Mouse (Mus musculus) stomach, embryonic 15.5 days (tissue): ENCODE measurements around the gene Zfp853. TPM values are rescaled to one million over a fixed set of nuclear protein-coding genes. Genes with fewer than 3 reads are reported as not detected.
A peak's percentile ranks its signal among the peaks of the same experiment; 100 is the strongest.

Experiments
- ATAC-seq: fragments of 200-750 bp; cut with Nextera tagmentation; 2 replicates; pipeline ENCODE4 v1.8.0; 2017; ENCODE audit warnings: low read depth, moderate number of reproducible peaks, moderate TSS enrichment; ENCODE audit not compliant: insufficient read depth, low FRiP score
- H3K27ac ChIP-seq: fragments of 300-500 bp; sonication (generic); 2 replicates; pipeline ENCODE4 v1.5.1; 2015; ENCODE audit warnings: mild to moderate bottlenecking, inconsistent platforms
- H3K27me3 ChIP-seq: fragments of 300-500 bp; sonication (generic); replicated peaks from 2 replicates; pipeline ENCODE4 v1.6.1; 2015; ENCODE audit warnings: inconsistent platforms
- H3K36me3 ChIP-seq: fragments of 300-500 bp; sonication (generic); 2 replicates; pipeline ENCODE4 v1.6.1; 2015; ENCODE audit warnings: inconsistent platforms
- H3K4me1 ChIP-seq: fragments of 300-500 bp; sonication (generic); 2 replicates; pipeline ENCODE4 v1.6.1; 2015; ENCODE audit warnings: inconsistent platforms
- H3K4me2 ChIP-seq: fragments of 300-500 bp; sonication (generic); 2 replicates; pipeline ENCODE4 v1.6.1; 2015; ENCODE audit warnings: mild to moderate bottlenecking, inconsistent platforms
- H3K4me3 ChIP-seq: fragments of 300-500 bp; sonication (generic); replicated peaks from 2 replicates; pipeline ENCODE4 v1.5.1; 2015; ENCODE audit warnings: inconsistent platforms
- H3K9ac ChIP-seq: fragments of 300-500 bp; sonication (generic); 2 replicates; pipeline ENCODE4 v1.6.1; 2015; ENCODE audit warnings: inconsistent platforms
- H3K9me3 ChIP-seq: fragments of 300-500 bp; sonication (generic); 2 replicates; pipeline ENCODE4 v1.6.1; 2016; ENCODE audit warnings: inconsistent platforms
- WGBS: fragments of 180-500 bp; shearing (Covaris S2); methylation state at CpG from one replicate; pipeline ENCODE4 v1.1.7; 2015; 5-methylcytosine and 5-hydroxymethylcytosine counted together
- polyA plus RNA-seq: library from polyadenylated mRNA; unstranded; fragments of >200 nt; fragmentation: Nextera tagmentation; extraction: Ambion mirVana; gene quantifications from 2 replicates; pipeline ENCODE4 v1.2.1, GENCODE M21; 2015

Zfp853 gene
- polyA plus RNA-seq, 1 experiment from 2014 or later, result 0.09 TPM

DNA sequence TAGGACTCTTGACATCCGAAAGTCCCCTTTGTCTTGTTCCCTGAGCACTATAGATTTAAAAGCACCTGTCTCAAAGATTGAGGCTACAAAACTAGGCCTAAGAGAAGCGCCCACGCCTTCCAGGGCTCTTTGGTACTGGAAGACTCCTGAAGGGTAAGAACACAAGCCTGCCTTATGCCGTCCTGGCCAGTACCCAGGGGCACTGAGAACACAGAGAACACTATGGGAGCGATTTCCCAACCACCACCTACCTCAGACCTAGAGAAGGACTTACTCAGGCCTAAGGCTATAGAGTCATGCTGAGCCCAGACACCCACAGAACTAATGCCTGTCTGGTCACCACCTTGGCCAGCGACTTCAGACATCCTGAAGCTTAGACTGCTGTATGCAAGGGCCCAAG, 26.6 kb downstream of the Zfp853 start:
- 77% methylated on average over 6 of the region's 6 CpGs for WGBS
- peaks cover 10% of the 10 kb centered on the region; the same call in 1 of the 2 replicates for H3K36me3 ChIP-seq
- H3K9ac ChIP-seq, result no peak overlapping the region
- no peak for ATAC-seq
- H3K4me2 ChIP-seq, result no peak overlapping the region
- H3K27me3 ChIP-seq, result no peaks in the 10 kb centered on the region
- H3K4me1 ChIP-seq, result peaks cover 14% of the 10 kb centered on the region
- no peak overlapping the region for H3K27ac ChIP-seq
- H3K9me3 ChIP-seq, result no peaks in the 10 kb centered on the region
- H3K4me3 ChIP-seq, result no peak overlapping the region

DNA sequence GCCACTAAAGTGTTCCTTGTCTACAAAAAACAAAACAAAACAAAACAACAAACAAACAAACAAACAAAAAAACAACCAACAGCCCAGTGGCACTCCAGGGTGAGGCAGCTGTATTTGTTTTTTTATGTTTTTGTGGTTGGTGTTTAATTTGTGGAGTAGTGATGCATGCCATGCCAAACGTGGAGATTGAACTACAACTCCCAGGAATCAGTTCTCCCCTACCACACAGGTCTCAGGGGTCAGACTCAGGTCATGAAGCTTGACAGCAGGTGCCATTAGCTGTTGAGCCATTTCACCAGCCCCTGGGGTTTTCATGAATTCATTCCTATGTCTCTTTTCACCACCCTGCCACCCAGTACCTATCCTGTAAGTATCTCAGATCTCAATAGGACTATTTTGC, 28.0 kb downstream of the Zfp853 start:
- peaks cover 10% of the 10 kb centered on the region for H3K4me1 ChIP-seq
- no peak overlapping the region for H3K4me3 ChIP-seq
- H3K27ac ChIP-seq, result no peak overlapping the region
- no peak for ATAC-seq
- WGBS, result 46% methylated on average over 1 of the region's 1 CpGs
- no peaks in the 10 kb centered on the region for H3K9me3 ChIP-seq
- no peaks in the 10 kb centered on the region for H3K27me3 ChIP-seq
- peaks cover 17% of the 10 kb centered on the region; the same call in 1 of the 2 replicates for H3K36me3 ChIP-seq
- H3K4me2 ChIP-seq, result no peak overlapping the region
- no peak overlapping the region for H3K9ac ChIP-seq

DNA sequence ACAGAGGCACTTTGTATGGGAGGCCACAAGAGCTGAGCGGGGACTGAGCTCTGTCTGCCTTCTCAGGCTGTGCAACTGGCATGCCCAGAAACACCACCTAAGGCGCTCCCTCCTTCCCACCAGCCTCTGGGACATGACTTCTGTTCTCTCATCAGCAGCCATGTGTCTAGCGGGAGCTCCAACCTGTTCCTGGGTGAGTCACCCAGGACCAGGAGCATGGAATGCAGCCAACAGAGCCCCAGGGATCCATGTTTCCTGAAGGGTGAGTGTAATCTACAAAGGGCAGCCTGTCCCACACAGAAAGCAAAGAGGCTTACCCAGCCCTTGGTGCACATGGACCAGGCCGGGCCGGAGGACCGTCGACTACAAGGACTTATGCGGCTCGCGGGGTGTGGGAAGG, 28.7 kb downstream of the Zfp853 start:
- no peak for ATAC-seq
- H3K9ac ChIP-seq, result no peak overlapping the region
- no peaks in the 10 kb centered on the region for H3K27me3 ChIP-seq
- H3K27ac ChIP-seq, result no peak overlapping the region
- peaks cover 6% of the 10 kb centered on the region; the same call in 1 of the 2 replicates for H3K4me1 ChIP-seq
- peaks cover 17% of the 10 kb centered on the region; the same call in 1 of the 2 replicates for H3K36me3 ChIP-seq
- 90% methylated on average over 10 of the region's 10 CpGs for WGBS
- no peak overlapping the region for H3K4me3 ChIP-seq
- H3K9me3 ChIP-seq, result no peaks in the 10 kb centered on the region
- no peak overlapping the region for H3K4me2 ChIP-seq

DNA sequence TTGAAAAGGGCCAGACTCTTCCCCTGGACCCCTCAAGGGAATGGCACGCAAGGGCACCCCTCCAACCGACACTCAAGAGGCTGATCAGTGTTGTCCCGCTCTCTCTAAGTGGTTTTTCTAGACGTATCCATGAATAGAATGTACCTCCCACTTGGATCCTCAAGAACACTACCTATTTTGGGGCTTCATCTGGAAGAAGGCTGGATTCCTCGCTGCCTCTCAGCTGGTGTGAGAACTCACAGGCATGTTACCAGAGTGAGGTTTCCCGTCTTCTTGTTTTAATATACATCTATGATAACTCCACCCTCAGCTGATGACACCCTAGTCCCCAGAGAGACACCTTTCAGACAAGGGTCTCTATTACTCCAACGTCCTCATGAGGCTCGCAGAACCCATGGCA, 31.8 kb downstream of the Zfp853 start:
- no peak for ATAC-seq
- Histone ChIP-seq H3K27me3 (peaks cover 11% of the 10 kb centered on the region; the same call in 1 of the 2 replicates), H3K4me2 (no peak overlapping the region), H3K27ac (no peak overlapping the region), H3K36me3 (peaks cover 17% of the 10 kb centered on the region; the same call in 1 of the 2 replicates), H3K4me3 (no peak overlapping the region), H3K4me1 (no peaks in the 10 kb centered on the region), H3K9ac (no peak overlapping the region), H3K9me3 (no peaks in the 10 kb centered on the region)
- WGBS, result 95% methylated on average over 8 of the region's 8 CpGs

DNA sequence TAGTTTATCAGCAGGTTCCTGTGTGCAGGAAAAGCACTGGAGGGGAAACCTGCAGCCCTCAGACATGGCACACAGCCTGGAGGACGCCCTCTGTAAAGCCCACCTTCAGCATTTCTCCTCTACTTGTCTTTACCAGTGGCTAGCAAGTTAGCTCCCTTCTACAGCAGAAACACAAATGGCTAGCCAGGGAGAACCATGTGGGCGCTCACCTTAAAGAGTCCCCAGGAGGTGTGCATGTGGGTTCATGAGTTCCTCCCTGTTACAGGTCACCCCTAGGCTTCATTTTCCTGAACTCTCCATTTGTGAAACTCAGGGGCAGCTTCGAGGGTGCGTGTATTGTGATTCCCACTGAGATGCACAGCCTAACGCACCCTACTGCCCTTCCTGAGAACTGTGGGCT, 37.6 kb downstream of the Zfp853 start:
- no peak overlapping the region for H3K4me2 ChIP-seq
- no peak overlapping the region for H3K27ac ChIP-seq
- H3K27me3 ChIP-seq, result peaks cover 62% of the 10 kb centered on the region
- peaks cover 18% of the 10 kb centered on the region; the same call in 1 of the 2 replicates for H3K36me3 ChIP-seq
- no peak overlapping the region for H3K4me3 ChIP-seq
- peaks cover 14% of the 10 kb centered on the region for H3K4me1 ChIP-seq
- no peaks in the 10 kb centered on the region for H3K9me3 ChIP-seq
- no peak for ATAC-seq
- 95% methylated on average over 5 of the region's 5 CpGs for WGBS
- no peak overlapping the region for H3K9ac ChIP-seq

DNA sequence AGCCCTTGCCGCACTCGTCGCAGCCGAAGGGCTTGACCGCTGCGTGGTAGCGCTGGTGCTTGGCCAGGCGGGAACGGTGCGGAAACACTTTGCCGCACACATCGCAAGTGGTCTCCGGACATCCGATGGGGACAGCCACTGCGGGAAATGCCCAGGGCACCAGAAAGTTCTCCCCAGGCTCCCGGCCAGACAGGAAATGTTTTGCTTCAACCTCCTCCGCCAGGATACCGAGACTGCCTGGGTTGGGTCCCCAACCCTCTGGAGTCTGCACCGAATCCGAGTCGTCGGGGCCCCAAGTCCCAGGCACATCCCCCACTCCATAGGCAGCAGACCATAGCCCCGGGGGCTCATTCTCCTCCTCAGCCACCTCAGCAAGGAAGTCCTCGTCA, 38.3 kb downstream of the Zfp853 start:
- no peaks in the 10 kb centered on the region for H3K9me3 ChIP-seq
- no peak overlapping the region for H3K9ac ChIP-seq
- H3K4me1 ChIP-seq, result peaks cover 14% of the 10 kb centered on the region
- no peak overlapping the region for H3K27ac ChIP-seq
- H3K27me3 ChIP-seq, result peaks cover 62% of the 10 kb centered on the region
- peaks cover 17% of the 10 kb centered on the region; the same call in 1 of the 2 replicates for H3K36me3 ChIP-seq
- H3K4me3 ChIP-seq, result no peak overlapping the region
- no peak overlapping the region for H3K4me2 ChIP-seq
- no peak for ATAC-seq
- WGBS, result 56% methylated on average over 24 of the region's 24 CpGs

DNA sequence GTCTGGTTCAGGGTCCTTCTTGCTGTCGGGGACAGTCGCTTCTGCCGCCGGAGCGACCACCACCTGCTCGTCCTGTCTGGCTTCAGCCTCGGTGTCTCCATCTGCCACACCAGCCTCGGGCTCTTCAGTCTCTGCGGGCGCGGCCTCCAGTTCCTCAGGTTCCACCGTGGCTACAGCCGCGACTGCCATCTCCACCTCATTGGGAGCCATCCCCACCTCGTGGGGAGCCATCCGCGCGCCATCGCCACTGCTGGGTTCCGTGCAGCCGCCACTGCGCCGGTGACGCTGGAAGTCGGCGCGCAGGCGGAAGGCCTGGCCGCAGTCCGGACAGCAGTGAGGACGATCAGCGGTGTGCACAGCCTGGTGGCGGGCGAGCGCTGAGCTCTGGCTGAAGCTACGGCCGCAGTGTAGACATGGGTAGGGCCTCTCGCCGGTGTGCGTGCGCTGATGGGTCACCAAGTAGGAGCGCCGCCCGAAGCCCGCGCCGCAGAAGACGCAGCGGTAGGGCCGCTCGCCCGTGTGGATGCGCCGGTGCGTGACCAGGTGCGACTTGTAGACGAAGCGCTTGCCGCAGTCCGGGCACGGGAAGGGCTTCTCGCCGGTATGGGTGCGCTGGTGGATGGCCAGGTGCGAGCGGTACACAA, 38.8 kb downstream of the Zfp853 start:
- Histone ChIP-seq H3K27me3 (peaks cover 62% of the 10 kb centered on the region), H3K4me3 (no peak overlapping the region; the same call in 1 of the 2 replicates), H3K36me3 (peaks cover 19% of the 10 kb centered on the region; the same call in 1 of the 2 replicates), H3K27ac (no peak overlapping the region), H3K9ac (no peak overlapping the region), H3K9me3 (no peaks in the 10 kb centered on the region), H3K4me2 (peak overlapping the region; percentile 82; the same call in 1 of the 2 replicates), H3K4me1 (peaks cover 14% of the 10 kb centered on the region)
- WGBS, result 29% methylated on average over 66 of the region's 66 CpGs
- 0 out of 2 replicates have a peak, but pooled peaks have one; percentile 24 for ATAC-seq

DNA sequence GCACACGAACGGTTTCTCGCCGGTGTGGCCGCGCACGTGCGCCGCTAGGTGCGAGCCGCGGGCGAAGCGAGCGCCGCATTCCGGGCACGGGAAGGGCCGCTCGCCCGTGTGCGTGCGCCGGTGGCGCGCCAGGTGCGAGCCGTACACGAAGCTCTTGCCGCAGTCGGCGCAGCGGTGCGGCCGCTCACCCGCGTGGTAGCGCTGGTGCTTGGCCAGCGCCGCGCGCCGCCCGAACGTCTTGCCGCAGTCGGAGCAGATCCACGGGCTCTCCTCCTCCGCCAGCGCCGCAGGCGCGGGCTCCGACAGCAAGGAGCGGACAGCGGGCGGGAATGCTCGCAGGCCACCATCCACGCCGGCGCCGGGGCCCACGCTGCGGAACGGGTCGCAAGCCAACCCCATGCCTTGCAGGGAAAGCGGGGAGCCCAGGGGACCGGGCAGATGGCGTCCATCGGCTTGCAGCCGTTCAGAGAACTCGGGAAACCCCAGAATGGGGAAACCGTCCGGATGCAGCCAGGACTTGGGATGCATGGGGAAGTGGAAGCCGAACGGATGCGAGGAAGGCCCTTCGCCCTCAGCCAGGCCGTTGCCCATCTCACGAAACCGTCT, 39.4 kb downstream of the Zfp853 start:
- H3K4me3 ChIP-seq, result peak overlapping the region; percentile 40
- no peak overlapping the region for H3K9ac ChIP-seq
- H3K27me3 ChIP-seq, result peaks cover 62% of the 10 kb centered on the region
- peaks cover 19% of the 10 kb centered on the region; the same call in 1 of the 2 replicates for H3K36me3 ChIP-seq
- H3K27ac ChIP-seq, result no peak overlapping the region
- 13% methylated on average over 76 of the region's 81 CpGs for WGBS
- peak overlapping the region; percentile 82 for H3K4me2 ChIP-seq
- H3K9me3 ChIP-seq, result no peaks in the 10 kb centered on the region
- no peak for ATAC-seq
- H3K4me1 ChIP-seq, result peaks cover 14% of the 10 kb centered on the region

DNA sequence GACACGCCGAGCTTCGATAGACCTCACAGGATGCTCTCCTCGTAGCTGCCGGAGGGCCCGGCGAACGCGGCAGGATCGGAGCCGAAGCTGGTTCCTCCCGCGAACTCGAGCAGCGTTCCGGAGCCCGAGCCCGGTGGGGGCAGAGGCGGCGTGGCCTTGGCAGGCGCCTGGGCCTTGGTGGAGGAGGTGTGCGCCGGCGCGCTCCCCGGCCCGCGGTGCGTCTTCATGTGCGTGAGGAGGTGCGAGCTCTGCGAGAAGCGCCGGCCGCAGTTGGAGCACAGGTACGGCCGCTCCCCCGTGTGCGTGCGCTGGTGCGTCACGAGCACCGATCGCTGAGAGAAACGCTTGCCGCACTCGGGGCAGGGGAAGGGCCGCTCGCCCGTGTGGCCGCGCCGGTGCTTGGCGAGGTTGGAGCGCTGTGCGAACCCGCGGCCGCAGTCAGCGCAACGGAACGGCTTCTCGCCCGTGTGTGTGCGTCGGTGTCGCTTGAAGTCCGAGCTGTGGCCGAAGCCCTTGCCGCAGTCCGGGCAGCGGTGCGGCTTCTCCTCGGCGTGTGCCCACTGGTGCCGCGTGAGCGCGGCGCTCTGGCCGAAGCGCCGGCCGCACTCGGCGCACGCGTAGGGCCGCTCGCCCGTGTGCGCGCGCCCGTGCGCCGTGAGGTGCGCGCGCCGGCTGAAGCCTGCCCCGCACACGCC, 40.1 kb downstream of the Zfp853 start:
- H3K27ac ChIP-seq, result no peak overlapping the region
- no peak; the same call in 1 of the 2 replicates for ATAC-seq
- no peaks in the 10 kb centered on the region for H3K9me3 ChIP-seq
- no peak overlapping the region for H3K9ac ChIP-seq
- WGBS, result 12% methylated on average over 101 of the region's 103 CpGs
- H3K4me1 ChIP-seq, result peaks cover 14% of the 10 kb centered on the region
- peak overlapping the region; percentile 40 for H3K4me3 ChIP-seq
- peaks cover 23% of the 10 kb centered on the region; the same call in 1 of the 2 replicates for H3K36me3 ChIP-seq
- H3K27me3 ChIP-seq, result peaks cover 62% of the 10 kb centered on the region
- H3K4me2 ChIP-seq, result peak overlapping the region; percentile 82

DNA sequence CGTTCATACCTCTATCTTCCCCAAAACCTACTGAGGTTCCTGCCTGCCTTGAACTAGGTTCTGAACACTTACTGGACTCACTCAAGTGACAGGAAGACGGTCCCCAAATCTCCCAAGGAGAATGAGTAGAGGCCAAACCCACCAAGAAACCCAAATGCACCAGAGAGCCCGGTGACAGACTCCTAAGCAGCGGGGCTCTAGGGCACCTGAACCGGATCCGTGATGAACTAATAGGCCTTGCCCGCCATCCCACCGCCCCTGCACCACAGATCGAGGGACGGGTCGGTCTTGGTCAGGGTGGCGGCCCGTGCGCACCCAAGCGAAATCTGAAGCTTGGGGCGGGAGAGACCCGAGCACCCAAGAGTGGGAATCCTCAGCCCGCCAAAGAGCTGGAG, 40.6 kb downstream of the Zfp853 start:
- Histone ChIP-seq H3K9me3 (no peaks in the 10 kb centered on the region), H3K4me2 (peak overlapping the region; percentile 82), H3K27me3 (peaks cover 62% of the 10 kb centered on the region), H3K27ac (no peak overlapping the region), H3K36me3 (peaks cover 28% of the 10 kb centered on the region; the same call in 1 of the 2 replicates), H3K4me3 (peak overlapping the region; percentile 40; the same call in 1 of the 2 replicates), H3K9ac (no peak overlapping the region), H3K4me1 (peaks cover 14% of the 10 kb centered on the region)
- 49% methylated on average over 18 of the region's 18 CpGs for WGBS
- no peak for ATAC-seq

DNA sequence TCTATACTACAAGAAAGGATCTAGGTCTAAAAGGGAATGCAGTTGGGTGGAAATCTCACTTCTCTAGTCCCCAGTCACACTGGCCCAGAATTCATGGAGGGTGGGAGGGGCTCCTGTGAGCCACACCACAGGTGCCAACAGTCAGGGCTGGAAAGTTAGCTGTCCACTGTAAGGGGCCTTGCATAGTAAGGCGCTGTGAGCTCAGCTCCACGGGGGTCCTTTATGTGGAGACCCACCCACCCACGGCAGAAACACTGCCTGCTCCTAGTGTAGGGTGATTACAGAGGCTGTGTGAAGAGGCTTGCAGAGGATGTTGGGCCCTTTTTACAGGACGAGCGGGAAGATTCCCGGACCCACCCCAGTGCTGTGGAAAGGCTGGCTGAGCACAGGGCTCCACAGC, 41.4 kb downstream of the Zfp853 start:
- Histone ChIP-seq H3K27ac (no peak overlapping the region), H3K9me3 (no peaks in the 10 kb centered on the region), H3K4me2 (no peak overlapping the region), H3K4me1 (peaks cover 14% of the 10 kb centered on the region), H3K9ac (no peak overlapping the region), H3K4me3 (no peak overlapping the region), H3K36me3 (peaks cover 33% of the 10 kb centered on the region; the same call in 1 of the 2 replicates), H3K27me3 (peaks cover 55% of the 10 kb centered on the region)
- no peak for ATAC-seq
- 64% methylated on average over 6 of the region's 6 CpGs for WGBS

DNA sequence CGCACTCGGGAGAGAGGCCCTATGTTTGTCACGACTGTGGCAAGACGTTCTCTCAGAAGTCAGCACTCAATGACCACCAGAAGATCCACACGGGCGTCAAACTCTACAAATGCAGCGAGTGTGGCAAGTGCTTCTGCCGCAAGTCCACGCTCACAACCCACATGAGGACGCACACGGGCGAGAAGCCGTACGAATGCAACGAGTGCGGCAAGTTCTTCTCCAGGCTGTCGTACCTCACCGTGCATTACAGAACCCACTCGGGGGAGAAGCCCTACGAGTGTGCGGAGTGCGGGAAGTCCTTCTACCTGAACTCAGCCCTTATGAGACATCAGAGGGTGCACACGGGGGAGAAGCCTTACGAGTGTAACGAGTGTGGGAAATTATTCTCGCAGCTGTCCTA, 48.5 kb downstream of the Zfp853 start:
- no peaks in the 10 kb centered on the region for H3K9me3 ChIP-seq
- H3K4me3 ChIP-seq, result no peak overlapping the region
- no peaks in the 10 kb centered on the region for H3K4me1 ChIP-seq
- H3K9ac ChIP-seq, result no peak overlapping the region
- H3K4me2 ChIP-seq, result no peak overlapping the region
- H3K36me3 ChIP-seq, result peaks cover 81% of the 10 kb centered on the region
- 95% methylated on average over 26 of the region's 26 CpGs for WGBS
- ATAC-seq, result no peak
- no peaks in the 10 kb centered on the region for H3K27me3 ChIP-seq
- H3K27ac ChIP-seq, result no peak overlapping the region
